Mouse (Mus musculus): ENCODE results near the gene Znhit6. TPM values are rescaled to one million over a fixed set of nuclear protein-coding genes. Genes with fewer than 3 reads are reported as not detected.

The Znhit6 gene
- polyA plus RNA-seq, 1 experiment = 20.6 TPM

GRCm38 (mm10) chr3:145575340-145575739 lies 665 bp upstream of the Znhit6 start:
- Histone ChIP-seq H3K27me3 (ENCODE audit: control insufficient read depth, insufficient read depth, insufficient read length) (no peaks in the 10 kb centered on the region), H3ac (ENCODE audit: control insufficient read depth, insufficient read length) (no peak overlapping the region), H3K4me2 (ENCODE audit: low read depth) (peak overlapping the region; percentile 80), H3K4me3 (peak overlapping the region; percentile 88), H3K36me3 (ENCODE audit: control insufficient read depth, insufficient read depth) (peaks cover 7% of the 10 kb centered on the region), H3K79me2 (ENCODE audit: control insufficient read depth, insufficient read depth) (peaks cover 29% of the 10 kb centered on the region)
- TF ChIP-seq CEBPB (IDR thresholded peaks at IDR 0.05; ENCODE audit: insufficient read depth, poor library complexity, severe bottlenecking) (no peak), TCF3 (IDR thresholded peaks at IDR 0.05; ENCODE audit: insufficient read length, low read depth) (no peak), MYOG (IDR thresholded peaks at IDR 0.05; ENCODE audit: control insufficient read depth in 1 of 3, insufficient read depth in 1 of 3, insufficient read length in 2 of 3, low read depth in 2 of 3) (no peak), SRF (IDR thresholded peaks at IDR 0.05; ENCODE audit: control insufficient read depth, insufficient read length, low read depth) (no peak)

- TF ChIP-seq MAX (IDR thresholded peaks at IDR 0.05; ENCODE audit: low read depth) (no peak), USF1 (IDR thresholded peaks at IDR 0.05; ENCODE audit: low read depth) (no peak), SRF (IDR thresholded peaks at IDR 0.05; ENCODE audit: control insufficient read depth, insufficient read length, low read depth) (no peak), CEBPB (IDR thresholded peaks at IDR 0.05; ENCODE audit: insufficient read depth, poor library complexity, severe bottlenecking) (no peak), E2F4 (IDR thresholded peaks at IDR 0.05; ENCODE audit: insufficient read depth) (no peak), TCF12 (IDR thresholded peaks at IDR 0.05; ENCODE audit: insufficient read depth, poor library complexity, severe bottlenecking) (no peak)
- peaks cover 13% of the 10 kb centered on the region for H3K36me3 ChIP-seq (ENCODE audit: control insufficient read depth, insufficient read depth)
- H3K27me3 ChIP-seq (ENCODE audit: control insufficient read depth, insufficient read depth, insufficient read length) = no peaks in the 10 kb centered on the region
- peak overlapping the region; percentile 5 for H3ac ChIP-seq (ENCODE audit: control insufficient read depth, insufficient read length)
- H3K4me2 ChIP-seq (ENCODE audit: low read depth) = peak overlapping the region; percentile 77
- peak overlapping the region; percentile 88 for H3K4me3 ChIP-seq
- H3K79me2 ChIP-seq (ENCODE audit: control insufficient read depth, insufficient read depth) = peaks cover 39% of the 10 kb centered on the region
Measured at GRCm38 (mm10) chr3:145576482-145576822, 447 bp downstream of the Znhit6 start.

- no peak for TF ChIP-seq E2F4 (IDR thresholded peaks at IDR 0.05; ENCODE audit: insufficient read depth)
- no peak for TF ChIP-seq REST (IDR thresholded peaks at IDR 0.05; ENCODE audit: insufficient read depth, insufficient read length)
- TF ChIP-seq MYOD1 (IDR thresholded peaks at IDR 0.05; ENCODE audit: control insufficient read depth in 1 of 3, insufficient read length in 2 of 3, low read depth in 2 of 3) = no peak
- no peak for TF ChIP-seq TCF3 (IDR thresholded peaks at IDR 0.05; ENCODE audit: insufficient read length, low read depth)
- no peak for TF ChIP-seq TCF12 (IDR thresholded peaks at IDR 0.05; ENCODE audit: insufficient read depth, poor library complexity, severe bottlenecking)
- no peak for TF ChIP-seq SRF (IDR thresholded peaks at IDR 0.05; ENCODE audit: control insufficient read depth, insufficient read length, low read depth)
- no peak for TF ChIP-seq POLR2AphosphoS2 (IDR thresholded peaks at IDR 0.05; ENCODE audit: insufficient read length, low read depth)
- no peak for TF ChIP-seq CEBPB (IDR thresholded peaks at IDR 0.05; ENCODE audit: insufficient read depth, poor library complexity, severe bottlenecking)
- no peak for TF ChIP-seq MAX (IDR thresholded peaks at IDR 0.05; ENCODE audit: low read depth)
- TF ChIP-seq POLR2A (IDR thresholded peaks at IDR 0.05; ENCODE audit: insufficient read length, low read depth) = no peak
- no peak for TF ChIP-seq USF1 (IDR thresholded peaks at IDR 0.05; ENCODE audit: low read depth)
- no peak for TF ChIP-seq MYOG (IDR thresholded peaks at IDR 0.05; ENCODE audit: control insufficient read depth in 1 of 3, insufficient read depth in 1 of 3, insufficient read length in 2 of 3, low read depth in 2 of 3)
- peak overlapping the region; percentile 5 for H3ac ChIP-seq (ENCODE audit: control insufficient read depth, insufficient read length)
Measured at GRCm38 (mm10) chr3:145576876-145577275, 871 bp downstream of the Znhit6 start.

GRCm38 (mm10) chr3:145583043-145583442 lies 7.0 kb downstream of the Znhit6 start:
- no peaks in the 10 kb centered on the region for H3K27me3 ChIP-seq (ENCODE audit: control insufficient read depth, insufficient read depth, insufficient read length)
- H3ac ChIP-seq (ENCODE audit: control insufficient read depth, insufficient read length) = no peak overlapping the region
- no peak for TF ChIP-seq MAX (IDR thresholded peaks at IDR 0.05; ENCODE audit: low read depth)
- TF ChIP-seq REST (IDR thresholded peaks at IDR 0.05; ENCODE audit: insufficient read depth, insufficient read length) = no peak
- TF ChIP-seq SRF (IDR thresholded peaks at IDR 0.05; ENCODE audit: control insufficient read depth, insufficient read length, low read depth) = no peak
- no peak for TF ChIP-seq CEBPB (IDR thresholded peaks at IDR 0.05; ENCODE audit: insufficient read depth, poor library complexity, severe bottlenecking)
- no peak for TF ChIP-seq MYOG (IDR thresholded peaks at IDR 0.05; ENCODE audit: control insufficient read depth in 1 of 3, insufficient read depth in 1 of 3, insufficient read length in 2 of 3, low read depth in 2 of 3)
- TF ChIP-seq USF1 (IDR thresholded peaks at IDR 0.05; ENCODE audit: low read depth) = no peak
- no peak for TF ChIP-seq POLR2AphosphoS2 (IDR thresholded peaks at IDR 0.05; ENCODE audit: insufficient read length, low read depth)
- no peak for TF ChIP-seq E2F4 (IDR thresholded peaks at IDR 0.05; ENCODE audit: insufficient read depth)
- no peak for TF ChIP-seq TCF3 (IDR thresholded peaks at IDR 0.05; ENCODE audit: insufficient read length, low read depth)
- no peak overlapping the region for H3K4me3 ChIP-seq
- H3K79me2 ChIP-seq (ENCODE audit: control insufficient read depth, insufficient read depth) = peaks cover 21% of the 10 kb centered on the region
- peaks cover 45% of the 10 kb centered on the region for H3K36me3 ChIP-seq (ENCODE audit: control insufficient read depth, insufficient read depth)
- no peak overlapping the region for H3K4me2 ChIP-seq (ENCODE audit: low read depth)

More at GRCm38 (mm10) chr3:145576876-145577275, 871 bp downstream of the Znhit6 start:
- Histone ChIP-seq H3K4me2 (ENCODE audit: low read depth) (peak overlapping the region; percentile 77), H3K79me2 (ENCODE audit: control insufficient read depth, insufficient read depth) (peaks cover 39% of the 10 kb centered on the region), H3K4me3 (peak overlapping the region; percentile 88), H3K36me3 (ENCODE audit: control insufficient read depth, insufficient read depth) (peaks cover 13% of the 10 kb centered on the region), H3K27me3 (ENCODE audit: control insufficient read depth, insufficient read depth, insufficient read length) (no peaks in the 10 kb centered on the region)

- no peak for TF ChIP-seq E2F4 (IDR thresholded peaks at IDR 0.05; ENCODE audit: insufficient read depth)
- no peak for TF ChIP-seq USF1 (IDR thresholded peaks at IDR 0.05; ENCODE audit: low read depth)
- no peak for TF ChIP-seq MYOD1 (IDR thresholded peaks at IDR 0.05; ENCODE audit: control insufficient read depth in 1 of 3, insufficient read length in 2 of 3, low read depth in 2 of 3)
- no peak for TF ChIP-seq POLR2AphosphoS2 (IDR thresholded peaks at IDR 0.05; ENCODE audit: insufficient read length, low read depth)
- no peak for TF ChIP-seq CEBPB (IDR thresholded peaks at IDR 0.05; ENCODE audit: insufficient read depth, poor library complexity, severe bottlenecking)
- no peak for TF ChIP-seq POLR2A (IDR thresholded peaks at IDR 0.05; ENCODE audit: insufficient read length, low read depth)
- TF ChIP-seq MYOG (IDR thresholded peaks at IDR 0.05; ENCODE audit: control insufficient read depth in 1 of 3, insufficient read depth in 1 of 3, insufficient read length in 2 of 3, low read depth in 2 of 3) = no peak
- H3K27me3 ChIP-seq (ENCODE audit: control insufficient read depth, insufficient read depth, insufficient read length) = no peaks in the 10 kb centered on the region
- peaks cover 45% of the 10 kb centered on the region for H3K36me3 ChIP-seq (ENCODE audit: control insufficient read depth, insufficient read depth)
- no peak overlapping the region for H3ac ChIP-seq (ENCODE audit: control insufficient read depth, insufficient read length)
- H3K4me2 ChIP-seq (ENCODE audit: low read depth) = no peak overlapping the region
- peaks cover 19% of the 10 kb centered on the region for H3K79me2 ChIP-seq (ENCODE audit: control insufficient read depth, insufficient read depth)
- no peak overlapping the region for H3K4me3 ChIP-seq
Measured at GRCm38 (mm10) chr3:145583522-145584200, 7.7 kb downstream of the Znhit6 start.
